Mouse (Mus musculus) limb, embryonic 11.5 days (tissue): ENCODE measurements around the gene Ttc22. TPM values are rescaled to one million over a fixed set of nuclear protein-coding genes. Genes with fewer than 3 reads are reported as not detected.

Experiments used
- ATAC-seq: fragments of 200-750 bp; cut with Nextera tagmentation; 2 replicates; pipeline ENCODE4 v1.8.0; 2017; ENCODE audit warnings: low read depth; ENCODE audit not compliant: insufficient number of reproducible peaks, low FRiP score, low TSS enrichment
- DNase-seq: peaks from one replicate; pipeline ENCODE4 v3.0.0-alpha.2; 2015; ENCODE audit warnings: low spot score
- H3K27ac ChIP-seq: fragments of 300-500 bp; sonication (generic); replicated peaks from 2 replicates; pipeline ENCODE4 v1.5.1; 2014; ENCODE audit warnings: low read depth, mild to moderate bottlenecking, low read length
- H3K27me3 ChIP-seq: fragments of 300-500 bp; sonication (generic); 2 replicates; pipeline ENCODE4 v1.6.1; 2014; ENCODE audit warnings: mild to moderate bottlenecking, low read length, mixed read lengths; ENCODE audit not compliant: control insufficient read depth, insufficient read depth
- H3K36me3 ChIP-seq: fragments of 300-500 bp; sonication (generic); 2 replicates; pipeline ENCODE4 v1.6.1; 2014; ENCODE audit warnings: mild to moderate bottlenecking, low read length, moderate library complexity, mixed read lengths; ENCODE audit not compliant: control insufficient read depth, insufficient read depth
- H3K4me1 ChIP-seq: fragments of 300-500 bp; sonication (generic); 2 replicates; pipeline ENCODE4 v1.6.1; 2014; ENCODE audit warnings: low read length, mixed read lengths; ENCODE audit not compliant: control insufficient read depth, insufficient read depth
- H3K4me2 ChIP-seq: fragments of 300-500 bp; sonication (generic); 2 replicates; pipeline ENCODE4 v1.6.1; 2014; ENCODE audit warnings: low read depth, mild to moderate bottlenecking, moderate library complexity; ENCODE audit not compliant: severe bottlenecking
- H3K4me3 ChIP-seq: fragments of 300-500 bp; sonication (generic); 2 replicates; pipeline ENCODE4 v1.5.1; 2014; ENCODE audit warnings: low read depth, low read length
- H3K9ac ChIP-seq: fragments of 300-500 bp; sonication (generic); 2 replicates; pipeline ENCODE4 v1.6.1; 2014; ENCODE audit warnings: mild to moderate bottlenecking, low read length
- H3K9me3 ChIP-seq: fragments of 300-500 bp; sonication (generic); 2 replicates; pipeline ENCODE4 v1.6.1; 2016; ENCODE audit warnings: low read length; ENCODE audit not compliant: control insufficient read depth
- WGBS: fragments of 180-500 bp; shearing (Covaris S2); extraction: QIAGEN DNeasy Blood & Tissue Kit; methylation state at CpG from one replicate; pipeline ENCODE4 v1.1.7; 2014; 5-methylcytosine and 5-hydroxymethylcytosine counted together
- polyA plus RNA-seq: library from polyadenylated mRNA; unstranded; fragments of >200 nt; fragmentation: Nextera tagmentation; extraction: Ambion mirVana; gene quantifications from 2 replicates; pipeline ENCODE4 v1.2.1, GENCODE M21; 2014

Ttc22 gene
- polyA plus RNA-seq, 1 experiment from 2014 or later = 0.07 TPM

- no peak overlapping the region for H3K4me2 ChIP-seq
- H3K9me3 ChIP-seq = no peaks in the 10 kb centered on the region
- no peak overlapping the region for H3K27ac ChIP-seq
- no peaks in the 10 kb centered on the region for H3K36me3 ChIP-seq
- H3K9ac ChIP-seq = 0 out of 2 replicates have a peak overlapping the region, but pooled peaks have one; percentile 12
- H3K4me1 ChIP-seq = no peaks in the 10 kb centered on the region
- ATAC-seq = peak; percentile 84
- H3K27me3 ChIP-seq = no peaks in the 10 kb centered on the region
- DNase-seq = peak; percentile 65
- WGBS = 46% methylated on average over 18 of the region's 18 CpGs
- H3K4me3 ChIP-seq = no peak overlapping the region
Observed at GRCm38 (mm10) chr4:106606639-106607554, 15.3 kb upstream of the Ttc22 start.

- Histone ChIP-seq H3K27me3 (no peaks in the 10 kb centered on the region), H3K4me2 (no peak overlapping the region), H3K4me3 (no peak overlapping the region), H3K9ac (no peak overlapping the region), H3K27ac (no peak overlapping the region), H3K36me3 (no peaks in the 10 kb centered on the region), H3K4me1 (no peaks in the 10 kb centered on the region), H3K9me3 (no peaks in the 10 kb centered on the region)
- DNase-seq (no peak), ATAC-seq (no peak)
- 96% methylated on average over 1 of the region's 1 CpGs for WGBS
Observed at GRCm38 (mm10) chr4:106607905-106608304, 14.3 kb upstream of the Ttc22 start.

- Histone ChIP-seq H3K4me1 (peaks cover 9% of the 10 kb centered on the region), H3K9me3 (no peaks in the 10 kb centered on the region), H3K27ac (no peak overlapping the region), H3K4me3 (no peak overlapping the region), H3K4me2 (no peak overlapping the region), H3K36me3 (no peaks in the 10 kb centered on the region), H3K9ac (no peak overlapping the region), H3K27me3 (no peaks in the 10 kb centered on the region)
- DNase-seq (no peak), ATAC-seq (peak; percentile 35; the same call in 1 of the 2 replicates)
- 80% methylated on average over 8 of the region's 8 CpGs for WGBS
Observed at GRCm38 (mm10) chr4:106613105-106613504, 9.1 kb upstream of the Ttc22 start.

GRCm38 (mm10) chr4:106613560-106613959, 8.7 kb upstream of the Ttc22 start:
- no peaks in the 10 kb centered on the region for H3K9me3 ChIP-seq
- DNase-seq (no peak), ATAC-seq (no peak)
- no peak overlapping the region for H3K4me3 ChIP-seq
- no peaks in the 10 kb centered on the region for H3K27me3 ChIP-seq
- 78% methylated on average over 3 of the region's 3 CpGs for WGBS
- H3K9ac ChIP-seq = no peak overlapping the region
- H3K4me1 ChIP-seq = peaks cover 9% of the 10 kb centered on the region
- H3K27ac ChIP-seq = no peak overlapping the region
- no peak overlapping the region for H3K4me2 ChIP-seq
- H3K36me3 ChIP-seq = no peaks in the 10 kb centered on the region

- Histone ChIP-seq H3K4me2 (no peak overlapping the region), H3K9ac (no peak overlapping the region), H3K4me3 (no peak overlapping the region), H3K9me3 (no peaks in the 10 kb centered on the region), H3K36me3 (no peaks in the 10 kb centered on the region), H3K4me1 (peaks cover 9% of the 10 kb centered on the region), H3K27ac (no peak overlapping the region), H3K27me3 (no peaks in the 10 kb centered on the region)
- 42% methylated on average over 7 of the region's 7 CpGs for WGBS
- DNase-seq (peak; percentile 86), ATAC-seq (peak; percentile 55; the same call in 1 of the 2 replicates)
Observed at GRCm38 (mm10) chr4:106614180-106614797, 7.9 kb upstream of the Ttc22 start.

GRCm38 (mm10) chr4:106614881-106615280, 7.4 kb upstream of the Ttc22 start:
- Histone ChIP-seq H3K4me1 (peaks cover 9% of the 10 kb centered on the region), H3K27ac (no peak overlapping the region), H3K4me3 (no peak overlapping the region), H3K27me3 (no peaks in the 10 kb centered on the region), H3K9me3 (no peaks in the 10 kb centered on the region), H3K36me3 (no peaks in the 10 kb centered on the region), H3K4me2 (no peak overlapping the region), H3K9ac (no peak overlapping the region)
- ATAC-seq (no peak), DNase-seq (no peak)
- WGBS = 77% methylated on average over 9 of the region's 9 CpGs

GRCm38 (mm10) chr4:106615637-106616036, 6.6 kb upstream of the Ttc22 start:
- Histone ChIP-seq H3K4me2 (no peak overlapping the region), H3K9me3 (no peaks in the 10 kb centered on the region), H3K9ac (no peak overlapping the region), H3K4me3 (no peak overlapping the region), H3K27me3 (no peaks in the 10 kb centered on the region), H3K27ac (no peak overlapping the region), H3K36me3 (no peaks in the 10 kb centered on the region), H3K4me1 (peaks cover 9% of the 10 kb centered on the region)
- no peak for DNase-seq
- WGBS = 70% methylated on average over 12 of the region's 12 CpGs
- no peak for ATAC-seq

GRCm38 (mm10) chr4:106617056-106617455, 5.2 kb upstream of the Ttc22 start, which contains the start of gene Lexm:
TSS of gene Lexm (minus strand) at chr4:106617241.
- ATAC-seq = no peak
- no peak within 1 kb of the TSS for H3K27ac ChIP-seq

More at GRCm38 (mm10) chr4:106617056-106617455, 5.2 kb upstream of the Ttc22 start, which contains the start of gene Lexm:
- Histone ChIP-seq H3K4me1 (peaks cover 9% of the 10 kb centered on the region), H3K36me3 (no peaks in the 10 kb centered on the region), H3K9ac (no peak within 1 kb of the TSS), H3K4me2 (peak within 1 kb of the TSS; percentile 22; the same call in 1 of the 2 replicates), H3K4me3 (no peak within 1 kb of the TSS), H3K9me3 (no peaks in the 10 kb centered on the region), H3K27me3 (peaks cover 7% of the 10 kb centered on the region)
- 2% methylated on average over 18 of the region's 19 CpGs for WGBS
- peak; percentile 69 for DNase-seq
